Mouse (Mus musculus) brain, adult 2 months (tissue): Measurements from ENCODE around the gene Pkd2.

Experiments
- DNase-seq: peaks from one replicate; pipeline ENCODE4 v3.0.0; 2011; ENCODE audit warnings: low read depth, low spot score

Gene Pkd2

DNA sequence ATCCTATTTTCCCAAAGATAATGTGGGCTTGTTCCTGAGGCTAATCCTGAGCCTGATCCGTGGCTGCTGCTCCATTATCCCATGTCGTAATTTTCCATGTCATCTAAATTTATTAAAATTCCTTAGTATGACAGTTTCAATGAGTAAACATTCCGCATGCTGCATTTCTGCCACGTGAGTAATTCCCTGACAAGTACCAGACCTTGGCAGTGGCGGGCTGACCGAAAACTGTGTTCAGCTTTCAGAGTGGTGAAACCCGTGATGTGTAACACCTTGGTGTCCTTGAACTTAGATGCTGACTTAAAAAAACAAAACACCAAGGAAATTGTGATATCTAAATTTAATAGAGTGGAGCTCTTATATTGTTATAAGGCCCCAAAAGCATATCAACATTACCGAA lies 6.0 kb downstream of the Pkd2 start:
- DNase-seq, result no peak

DNA sequence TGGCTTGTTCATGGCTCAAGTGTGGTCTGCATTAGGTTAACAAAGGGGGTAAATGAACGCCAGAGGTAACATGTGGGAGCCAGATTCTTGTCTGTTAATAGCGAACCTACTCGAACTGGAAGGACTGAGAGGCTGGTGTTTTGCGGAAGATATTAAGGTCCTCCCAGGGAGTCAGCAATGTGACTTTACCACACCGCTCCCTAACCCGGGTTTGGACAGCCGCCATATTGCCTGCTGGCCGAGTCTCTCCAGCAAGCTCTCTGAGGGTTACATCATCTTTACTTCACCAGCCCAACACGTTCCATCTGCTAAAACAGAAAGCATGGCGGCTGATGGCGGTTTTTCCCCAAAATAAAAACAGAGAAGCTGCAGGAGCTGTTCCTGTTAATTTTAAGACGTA lies 6.5 kb downstream of the Pkd2 start:
- DNase-seq, result peak; percentile 62

GRCm38 (mm10) chr5:104466816-104467215 lies 7.6 kb downstream of the Pkd2 start:
- no peak for DNase-seq

DNA sequence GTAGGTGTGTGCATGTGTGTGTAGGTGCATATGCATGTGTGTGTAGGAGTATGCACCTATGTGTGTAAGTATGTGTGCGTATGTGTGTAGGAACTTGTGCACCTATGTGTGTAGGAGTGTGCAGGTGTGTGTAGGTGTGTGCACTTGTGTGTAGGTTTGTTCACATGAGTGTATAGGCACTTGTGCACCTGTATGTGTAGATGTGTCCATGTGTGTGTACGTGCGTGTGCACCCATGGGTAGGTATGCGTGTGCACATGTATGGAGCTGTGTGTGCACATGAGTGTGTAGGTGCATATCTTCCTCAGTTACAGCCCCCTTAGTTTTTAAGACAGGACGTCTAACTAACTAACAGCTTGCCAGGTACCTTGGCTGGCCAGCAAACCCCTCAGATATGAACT lies 9.3 kb downstream of the Pkd2 start:
- no peak for DNase-seq

- DNase-seq, result peak; percentile 74
Observed at GRCm38 (mm10) chr5:104470981-104471391, 11.7 kb downstream of the Pkd2 start.

- peak; percentile 58 for DNase-seq
Observed at GRCm38 (mm10) chr5:104472371-104472770, 13.1 kb downstream of the Pkd2 start.

DNA sequence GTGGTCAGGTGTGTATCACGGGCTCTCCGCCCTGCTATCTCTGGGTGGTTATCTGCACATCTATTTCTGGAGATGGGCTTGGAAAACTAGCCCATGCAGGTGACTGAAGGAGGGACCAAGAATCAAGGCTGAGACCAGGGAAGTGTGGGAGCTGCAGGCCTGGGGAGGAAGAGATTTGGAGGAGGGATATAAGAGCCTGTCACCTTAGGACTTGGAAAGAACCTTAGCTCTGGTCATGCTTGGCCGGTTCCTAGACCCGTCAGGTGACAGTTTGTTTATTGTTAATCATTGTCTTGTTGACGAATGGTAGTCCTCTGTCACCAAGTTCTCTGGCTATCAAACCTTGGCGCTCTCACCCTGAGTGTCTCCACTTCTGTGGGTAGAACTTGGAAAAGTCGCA lies 21.1 kb downstream of the Pkd2 start:
- no peak for DNase-seq

DNA sequence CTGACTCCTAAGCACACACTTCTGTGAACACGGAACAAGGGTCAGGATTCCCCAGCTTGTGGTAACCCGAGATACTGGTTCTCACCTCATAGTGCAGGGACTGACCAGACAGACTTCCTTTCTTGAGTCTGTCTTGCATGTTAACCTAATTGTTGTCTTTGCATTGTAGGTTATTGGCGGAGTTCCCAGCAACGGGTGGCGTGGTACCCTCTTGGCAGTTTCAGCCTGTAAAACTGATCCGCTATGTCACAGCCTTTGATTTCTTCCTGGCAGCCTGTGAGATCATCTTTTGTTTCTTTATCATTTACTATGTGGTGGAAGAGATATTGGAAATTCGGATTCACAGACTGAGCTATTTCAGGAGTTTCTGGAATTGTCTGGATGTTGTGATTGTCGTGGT lies 23.6 kb downstream of the Pkd2 start:
- DNase-seq, result peak; percentile 12

GRCm38 (mm10) chr5:104491561-104491960 lies 32.3 kb downstream of the Pkd2 start:
- DNase-seq, result peak; percentile 11

- no peak for DNase-seq
Observed at GRCm38 (mm10) chr5:104504883-104505282, 45.6 kb downstream of the Pkd2 start.

DNA sequence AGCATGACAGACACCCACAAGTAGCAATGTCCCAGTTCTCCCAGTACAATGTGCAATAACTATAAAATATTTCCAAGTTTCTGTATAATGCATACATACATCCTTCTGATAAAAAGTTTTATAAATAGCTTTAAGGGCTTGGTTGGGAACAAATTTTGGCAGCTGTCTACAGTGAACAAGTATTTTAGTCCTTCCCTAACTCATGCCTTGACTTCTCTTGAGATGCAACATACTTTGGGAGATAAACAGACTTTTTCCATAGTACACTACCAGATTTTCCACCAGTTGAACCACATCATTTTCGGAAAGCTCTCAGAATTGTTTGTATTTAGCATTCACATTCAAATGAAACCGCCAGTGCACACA lies 48.6 kb downstream of the Pkd2 start:
- no peak for DNase-seq

DNA sequence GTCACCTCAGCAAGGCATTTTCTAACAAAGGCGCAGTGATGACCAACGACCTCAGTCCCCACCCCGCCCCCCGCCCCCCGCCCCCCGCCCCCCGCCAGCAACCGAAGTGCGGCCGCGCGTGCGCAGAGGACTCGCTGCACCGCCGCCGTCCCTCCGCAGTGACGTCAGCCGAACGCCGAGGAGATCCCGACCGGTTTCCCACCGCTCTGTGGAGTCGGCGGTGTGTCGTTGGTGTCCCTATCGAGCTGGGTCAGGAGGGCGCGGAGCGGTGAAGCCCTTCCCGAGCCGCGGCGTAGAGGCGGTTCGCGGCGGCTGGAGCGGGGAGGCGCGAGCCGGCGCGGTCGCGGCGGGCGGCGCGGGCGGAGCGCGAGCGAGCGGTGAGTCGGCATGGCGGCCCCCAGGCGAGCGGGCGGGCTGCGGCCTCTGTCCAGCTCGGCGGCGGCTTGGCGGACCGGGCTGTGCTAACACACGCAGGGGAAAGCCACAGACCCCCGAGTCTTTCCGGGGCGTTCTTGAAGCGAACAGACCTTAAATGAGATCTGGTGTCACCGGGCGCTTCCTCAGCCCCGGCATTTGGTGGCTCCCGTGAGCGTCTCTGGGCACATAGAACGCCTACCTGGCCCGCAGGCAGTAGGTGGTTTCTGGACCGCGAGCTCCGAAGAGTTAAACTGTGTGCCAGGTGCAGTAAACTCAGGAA lies 49.1 kb downstream of the Pkd2 start, which contains the start of gene BC005561:
Gene BC005561, plus strand, starts transcription at position 158 of the 697 bp plus-strand sequence.
- DNase-seq, result peak; percentile 91

GRCm38 (mm10) chr5:104511211-104511610 lies 52.0 kb downstream of the Pkd2 start:
- DNase-seq, result no peak

GRCm38 (mm10) chr5:104538612-104539011 lies 79.4 kb downstream of the Pkd2 start:
- peak; percentile 64 for DNase-seq

GRCm38 (mm10) chr5:104539331-104539730 lies 80.1 kb downstream of the Pkd2 start:
- DNase-seq, result no peak
